Mouse (Mus musculus) thymus, adult 2 months (tissue): ENCODE measurements around the gene Ufd1.
"Not testable (repeated sequence)": the region's sequence is repeated elsewhere in the genome, so short reads cannot be mapped to it uniquely, and the experiment has no call there.

ENCODE experiments used
- CTCF ChIP-seq: fragments of 200-500 bp; IDR thresholded peaks from 2 replicates; pipeline ENCODE4 v1.5.1; 2012; ENCODE audit warnings: mild to moderate bottlenecking, control low read depth, low read length, moderate library complexity, borderline replicate concordance; ENCODE audit not compliant: control insufficient read depth, poor library complexity, insufficient read depth; ENCODE audit errors: extremely low read depth
- POLR2A ChIP-seq: fragments of 200-500 bp; IDR thresholded peaks from 2 replicates; pipeline ENCODE4 v1.6.1; 2012; ENCODE audit warnings: mild to moderate bottlenecking, low read length, control low read depth, moderate library complexity; ENCODE audit not compliant: control insufficient read depth, poor library complexity, insufficient read depth; ENCODE audit errors: extremely low read depth

DNA sequence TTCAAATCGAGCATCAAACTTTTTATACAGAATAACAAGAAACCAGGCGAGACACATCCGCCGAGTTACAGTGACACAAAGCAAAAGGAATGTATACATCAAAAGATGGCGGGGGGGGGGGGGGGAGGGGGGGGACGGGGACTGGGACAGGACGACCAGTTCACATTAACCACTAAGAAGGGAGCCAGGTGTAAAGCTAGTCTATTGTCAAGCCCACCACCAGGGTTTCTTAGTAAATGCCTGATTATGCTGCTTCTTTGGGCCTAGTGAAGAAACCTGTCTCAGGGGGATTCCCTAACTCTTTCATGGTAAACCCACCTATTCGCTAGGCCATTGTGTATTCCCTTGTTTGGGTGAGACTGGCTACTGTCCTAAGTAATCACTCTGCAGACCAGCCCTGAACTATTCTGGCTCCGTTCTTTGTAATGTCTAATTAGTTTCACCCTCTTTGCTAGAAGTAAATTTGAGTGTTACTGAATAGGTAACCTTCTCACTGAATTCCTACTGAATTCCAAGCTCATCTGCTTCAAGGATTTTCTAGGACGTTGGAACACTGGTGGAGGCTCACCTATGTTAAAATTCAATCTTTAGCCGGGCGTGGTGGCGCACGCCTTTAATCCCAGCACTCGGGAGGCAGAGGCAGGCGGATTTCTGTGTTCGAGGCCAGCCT, 38.1 kb downstream of the Ufd1 start:
- not testable (repeated sequence) for TF ChIP-seq CTCF, POLR2A
